ENCODE assay signal across 10 mouse cellular contexts in genomic region chr5:114365043-114365752, GRCm38 (mm10). TPM values are rescaled to one million over a fixed set of nuclear protein-coding genes. Genes with fewer than 3 reads are reported as not detected.
DNase-seq lines count a peak whose midpoint lies in the region; ATAC-seq lines count a peak whose summit lies in the region.
"Had no signal": no experiment of that assay in that cellular context is flagged by ENCODE, and none has a peak within 500 bp of the region (broad histone marks: within the 10 kb centered on the region; RNA-seq: fewer than 3 reads in every experiment).

No protein-coding gene starts in this region.

- peak; percentile 37; the same call in 1 of the 2 replicates for ATAC-seq in heart, embryonic 15.5 days (replicated peaks; ENCODE audit: insufficient number of reproducible peaks, insufficient read depth, low FRiP score, low read depth)
- peak; percentile 90 for ATAC-seq in intestine, embryonic 16.5 days
- ATAC-seq in megakaryocyte progenitor cell, adult 5-6 weeks (replicated peaks; ENCODE audit: poor library complexity) = peak; percentile 71
- ATAC-seq in midbrain, embryonic 14.5 days (ENCODE audit: low FRiP score, low TSS enrichment) = no peak
- ATAC-seq: midbrain, embryonic 15.5 days had no signal

- H3K9me3 ChIP-seq in heart, embryonic 15.5 days (replicated peaks) = no peaks in the 10 kb centered on the region
- no peaks in the 10 kb centered on the region for H3K9me3 ChIP-seq in intestine, embryonic 16.5 days (ENCODE audit: control insufficient read depth, low read length)
- H3K9me3 ChIP-seq in midbrain, embryonic 14.5 days (ENCODE audit: control insufficient read depth, low read length) = no peaks in the 10 kb centered on the region
- H3K9me3 ChIP-seq: midbrain, embryonic 15.5 days had no signal

- no peaks in the 10 kb centered on the region for H3K27me3 ChIP-seq in heart, embryonic 15.5 days
- no peaks in the 10 kb centered on the region for H3K27me3 ChIP-seq in intestine, embryonic 16.5 days (replicated peaks; ENCODE audit: control insufficient read depth, insufficient read depth, low read length)
- H3K27me3 ChIP-seq in midbrain, embryonic 14.5 days (ENCODE audit: control insufficient read depth, insufficient read depth, low read length) = no peaks in the 10 kb centered on the region
- H3K27me3 ChIP-seq: CH12.LX; midbrain, embryonic 15.5 days had no signal

- H3K4me2 ChIP-seq in heart, embryonic 15.5 days = no peak overlapping the region
- peak overlapping the region; percentile 34 for H3K4me2 ChIP-seq in intestine, embryonic 16.5 days (ENCODE audit: low read depth, low read length)
- H3K4me2 ChIP-seq in midbrain, embryonic 14.5 days (ENCODE audit: low read length) = no peak overlapping the region
- H3K4me2 ChIP-seq: midbrain, embryonic 15.5 days had no signal

- WGBS in heart, embryonic 15.5 days = 77% methylated on average over 23 of the region's 23 CpGs
- WGBS in intestine, embryonic 16.5 days = 64% methylated on average over 23 of the region's 23 CpGs
- 93% methylated on average over 23 of the region's 23 CpGs for WGBS in midbrain, embryonic 14.5 days

- no peak overlapping the region for H3K4me3 ChIP-seq in heart, embryonic 15.5 days
- H3K4me3 ChIP-seq in intestine, embryonic 16.5 days (ENCODE audit: low read length) = no peak overlapping the region
- H3K4me3 ChIP-seq in midbrain, embryonic 14.5 days (replicated peaks; ENCODE audit: low read depth, low read length) = no peak overlapping the region
- H3K4me3 ChIP-seq: midbrain, embryonic 15.5 days had no signal

- peaks cover 78% of the 10 kb centered on the region for H3K36me3 ChIP-seq in heart, embryonic 15.5 days
- peaks cover 38% of the 10 kb centered on the region for H3K36me3 ChIP-seq in intestine, embryonic 16.5 days (ENCODE audit: control insufficient read depth, insufficient read depth, low read length)
- H3K36me3 ChIP-seq in midbrain, embryonic 14.5 days (ENCODE audit: control insufficient read depth, insufficient read depth, low read length) = peaks cover 97% of the 10 kb centered on the region

- no peak overlapping the region for H3K9ac ChIP-seq in heart, embryonic 15.5 days
- H3K9ac ChIP-seq in intestine, embryonic 16.5 days (ENCODE audit: low read depth, low read length) = peak overlapping the region; percentile 58
- H3K9ac ChIP-seq in midbrain, embryonic 14.5 days (replicated peaks; ENCODE audit: low read length) = no peak overlapping the region
- H3K9ac ChIP-seq: midbrain, embryonic 15.5 days had no signal

- H3K4me1 ChIP-seq in heart, embryonic 15.5 days (replicated peaks) = peaks cover 25% of the 10 kb centered on the region
- H3K4me1 ChIP-seq in intestine, embryonic 16.5 days (ENCODE audit: control insufficient read depth, insufficient read depth, low read length) = peaks cover 35% of the 10 kb centered on the region
- H3K4me1 ChIP-seq in midbrain, embryonic 14.5 days (ENCODE audit: control insufficient read depth, insufficient read depth, low read length) = no peaks in the 10 kb centered on the region

- no peak for DNase-seq in heart, adult 8-10 months (ENCODE audit: low spot score)
- DNase-seq in adrenal gland, postnatal 14 days = peak; percentile 77
- DNase-seq in left cerebral cortex, adult 9 months (ENCODE audit: low spot score in 2 of 2) = no peak
- DNase-seq in right cerebral cortex, postnatal 4 days = no peak
- no peak for DNase-seq in midbrain, embryonic 14.5 days

- H3K27ac ChIP-seq in heart, embryonic 15.5 days = peak overlapping the region; percentile 33; the same call in 1 of the 2 replicates
- peak overlapping the region; percentile 90 for H3K27ac ChIP-seq in intestine, embryonic 16.5 days (ENCODE audit: low read length)
- H3K27ac ChIP-seq in midbrain, embryonic 14.5 days (replicated peaks; ENCODE audit: low read depth, low read length) = no peak overlapping the region
- H3K27ac ChIP-seq: midbrain, embryonic 15.5 days had no signal

RNA-seq across cellular contexts. Expression of gene Kctd10, which starts 15.1 kb away (rescaled TPM):
- polyA plus RNA-seq in heart, embryonic 15.5 days (2015; fragmentation: Nextera tagmentation; extraction: Ambion mirVana) = 93.8 and 113 TPM in 2 replicates
- 10 to 100 TPM; 39.6 to 55.1 (median 44.7) TPM for total RNA-seq in heart, adult 8-10 months (2022)
- total RNA-seq in adrenal gland, postnatal 14 days (2021) = 65.5 and 75.1 TPM in 2 replicates
- 132 and 137 TPM in 2 replicates for polyA plus RNA-seq in intestine, embryonic 16.5 days (2015; fragmentation: Nextera tagmentation; extraction: Ambion mirVana)
- 17.8 and 19.8 TPM in 2 replicates for total RNA-seq in megakaryocyte progenitor cell, adult 5-6 weeks (2015)
- 35.8 and 38.6 TPM in 2 replicates for total RNA-seq in megakaryocyte progenitor cell, adult 5-6 weeks (2017)
- 58.7 and 82.4 TPM in 2 replicates for polyA plus RNA-seq in midbrain, embryonic 14.5 days (2014; fragmentation: Nextera tagmentation; extraction: Ambion mirVana)

RNA-seq across cellular contexts. Expression of gene Ube3b, which starts 15.2 kb away (rescaled TPM):
- polyA plus RNA-seq in heart, embryonic 15.5 days (2015; fragmentation: Nextera tagmentation; extraction: Ambion mirVana) = 36.2 and 47.5 TPM in 2 replicates
- total RNA-seq in heart, adult 8-10 months (2022) = 100 to 1,000 TPM in 3 of 4 experiments, 10 to 100 TPM in 1; 98.7 to 113 (median 104) TPM
- total RNA-seq in adrenal gland, postnatal 14 days (2021) = 61.5 and 74.2 TPM in 2 replicates
- 36.4 and 43.5 TPM in 2 replicates for polyA plus RNA-seq in intestine, embryonic 16.5 days (2015; fragmentation: Nextera tagmentation; extraction: Ambion mirVana)
- 26.5 and 26.6 TPM in 2 replicates for total RNA-seq in megakaryocyte progenitor cell, adult 5-6 weeks (2015)
- 16.7 and 18.5 TPM in 2 replicates for total RNA-seq in megakaryocyte progenitor cell, adult 5-6 weeks (2017)
- 42.7 and 49.2 TPM in 2 replicates for polyA plus RNA-seq in midbrain, embryonic 14.5 days (2014; fragmentation: Nextera tagmentation; extraction: Ambion mirVana)
